Mouse (Mus musculus) ES-Bruce4 (cell line): ENCODE data around the gene Dlat.

Source experiments
- CTCF ChIP-seq: IDR thresholded peaks from one replicate; pipeline ENCODE4 v1.8.1; 2011; ENCODE audit warnings: low read depth, low read length
- EP300 ChIP-seq: IDR thresholded peaks from 2 replicates; pipeline ENCODE4 v1.6.1; 2011; ENCODE audit warnings: low read depth, low read length; ENCODE audit not compliant: insufficient read depth
- POLR2A ChIP-seq: IDR thresholded peaks from one replicate; pipeline ENCODE4 v1.8.1; 2011; ENCODE audit warnings: low read length; ENCODE audit not compliant: insufficient read depth

DNA sequence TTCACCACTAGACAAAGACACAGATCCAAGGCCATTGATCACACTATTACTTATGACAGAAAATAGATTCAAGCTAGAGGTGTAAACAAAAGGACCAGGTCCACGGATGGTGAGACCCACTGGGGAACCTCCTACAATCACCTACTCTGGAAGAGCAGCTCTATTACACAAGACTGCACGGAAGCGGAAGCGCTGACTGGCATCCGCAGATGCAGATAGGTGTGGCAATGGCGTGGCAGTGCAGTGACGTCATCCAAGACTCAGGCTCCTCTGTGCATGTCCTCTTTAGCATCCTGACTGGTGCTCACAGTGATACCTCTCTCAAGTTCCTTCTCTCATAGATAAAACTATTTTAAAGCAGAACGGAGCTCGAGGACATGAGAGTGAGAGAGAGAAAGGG, 66.6 kb downstream of the Dlat start:
- TF ChIP-seq POLR2A = no peak
- no peak for TF ChIP-seq CTCF
- TF ChIP-seq EP300 = no peak
